8 mouse cellular contexts compared by ENCODE assay signal in genomic region chr1:56089254-56089834, GRCm38 (mm10).
A peak's percentile ranks its signal among the peaks of the same experiment; 100 is the strongest.
DNase-seq lines count a peak whose midpoint lies in the region; ATAC-seq and TF ChIP-seq lines count a peak whose summit lies in the region.

No protein-coding gene starts in this region.

- 80% methylated on average over 4 of the region's 4 CpGs for WGBS in forebrain, embryonic 14.5 days
- WGBS in forebrain, embryonic 15.5 days: 83% methylated on average over 4 of the region's 4 CpGs
- 18% methylated on average over 4 of the region's 4 CpGs for WGBS in large intestine, adult 2 months
- 40% methylated on average over 4 of the region's 4 CpGs for WGBS in lung, embryonic 14.5 days
- 84% methylated on average over 4 of the region's 4 CpGs for WGBS in midbrain, embryonic 13.5 days

- H3K4me1 ChIP-seq in forebrain, embryonic 14.5 days (ENCODE audit: control insufficient read depth, insufficient read depth, low read length): no peaks in the 10 kb centered on the region
- H3K4me1 ChIP-seq in forebrain, embryonic 15.5 days: no peaks in the 10 kb centered on the region
- H3K4me1 ChIP-seq in lung, embryonic 14.5 days (ENCODE audit: insufficient read depth): no peaks in the 10 kb centered on the region
- H3K4me1 ChIP-seq in midbrain, embryonic 13.5 days (replicated peaks): no peaks in the 10 kb centered on the region

- H3K9ac ChIP-seq in forebrain, embryonic 14.5 days (ENCODE audit: low read length): no peak overlapping the region
- H3K9ac ChIP-seq in forebrain, embryonic 15.5 days (replicated peaks): no peak overlapping the region
- no peak overlapping the region for H3K9ac ChIP-seq in lung, embryonic 14.5 days
- H3K9ac ChIP-seq in midbrain, embryonic 13.5 days (replicated peaks): no peak overlapping the region

- DNase-seq in forebrain, embryonic 14.5 days (ENCODE audit: low spot score): peak; percentile 20
- peak; percentile 15 for DNase-seq in adrenal gland, adult 2 months
- DNase-seq in gastrocnemius, postnatal 4 days (ENCODE audit: low spot score in 2 of 2): peak; percentile 17 to 47
- peak; percentile 21 for DNase-seq in large intestine, adult 2 months (ENCODE audit: low read depth, low spot score)
- peak; percentile 87 for DNase-seq in lung, embryonic 14.5 days
- no peak for DNase-seq in yolk sac, embryonic 10.5 days (ENCODE audit: low spot score)

- ATAC-seq in forebrain, embryonic 14.5 days: no peak; the same call in 1 of the 2 replicates
- ATAC-seq in forebrain, embryonic 15.5 days (replicated peaks): no peak
- peak; percentile 96 for ATAC-seq in lung, embryonic 14.5 days (ENCODE audit: insufficient read depth)
- no peak for ATAC-seq in midbrain, embryonic 13.5 days

- no peak overlapping the region for H3K4me3 ChIP-seq in forebrain, embryonic 14.5 days (ENCODE audit: low read depth, low read length)
- no peak overlapping the region for H3K4me3 ChIP-seq in forebrain, embryonic 15.5 days
- no peak overlapping the region for H3K4me3 ChIP-seq in lung, embryonic 14.5 days (ENCODE audit: low read depth, low read length)
- H3K4me3 ChIP-seq in midbrain, embryonic 13.5 days (replicated peaks): no peak overlapping the region

- no peak overlapping the region for H3K4me2 ChIP-seq in forebrain, embryonic 14.5 days (ENCODE audit: low read length)
- no peak overlapping the region for H3K4me2 ChIP-seq in forebrain, embryonic 15.5 days (replicated peaks)
- no peak overlapping the region for H3K4me2 ChIP-seq in lung, embryonic 14.5 days
- no peak overlapping the region for H3K4me2 ChIP-seq in midbrain, embryonic 13.5 days (replicated peaks)

- H3K27ac ChIP-seq in forebrain, embryonic 14.5 days (ENCODE audit: low read depth, low read length): no peak overlapping the region
- no peak overlapping the region for H3K27ac ChIP-seq in forebrain, embryonic 15.5 days (replicated peaks)
- H3K27ac ChIP-seq in lung, embryonic 14.5 days (ENCODE audit: low read depth): no peak overlapping the region
- no peak overlapping the region for H3K27ac ChIP-seq in midbrain, embryonic 13.5 days

- H3K27me3 ChIP-seq in forebrain, embryonic 14.5 days (replicated peaks; ENCODE audit: control insufficient read depth, insufficient read depth, low read length): no peaks in the 10 kb centered on the region
- H3K27me3 ChIP-seq in forebrain, embryonic 15.5 days: no peaks in the 10 kb centered on the region
- H3K27me3 ChIP-seq in lung, embryonic 14.5 days (ENCODE audit: insufficient read depth, low read length): no peaks in the 10 kb centered on the region
- H3K27me3 ChIP-seq in midbrain, embryonic 13.5 days: no peaks in the 10 kb centered on the region

- no peak for TF ChIP-seq CTCF in lung, embryonic 14.5 days (IDR thresholded peaks at IDR 0.05; ENCODE audit: low read depth)

- H3K9me3 ChIP-seq in forebrain, embryonic 14.5 days (replicated peaks; ENCODE audit: control insufficient read depth, low read length): no peaks in the 10 kb centered on the region
- no peaks in the 10 kb centered on the region for H3K9me3 ChIP-seq in forebrain, embryonic 15.5 days
- H3K9me3 ChIP-seq in lung, embryonic 14.5 days (ENCODE audit: low read depth, low read length): no peaks in the 10 kb centered on the region
- H3K9me3 ChIP-seq in midbrain, embryonic 13.5 days: 0 out of 2 replicates have a peak, but pooled peaks cover 2% of the 10 kb centered on the region

- no peaks in the 10 kb centered on the region for H3K36me3 ChIP-seq in forebrain, embryonic 14.5 days (ENCODE audit: control insufficient read depth, insufficient read depth, low read length)
- H3K36me3 ChIP-seq in forebrain, embryonic 15.5 days: no peaks in the 10 kb centered on the region
- H3K36me3 ChIP-seq in lung, embryonic 14.5 days (ENCODE audit: insufficient read depth): no peaks in the 10 kb centered on the region
- H3K36me3 ChIP-seq in midbrain, embryonic 13.5 days: no peaks in the 10 kb centered on the region
